Mouse (Mus musculus) kidney, adult 11 months (tissue): Measurements from ENCODE around the gene Pip4k2b.

Experiments
- DNase-seq: peaks from one replicate; pipeline ENCODE4 v3.0.0; 2022

Pip4k2b gene

DNA sequence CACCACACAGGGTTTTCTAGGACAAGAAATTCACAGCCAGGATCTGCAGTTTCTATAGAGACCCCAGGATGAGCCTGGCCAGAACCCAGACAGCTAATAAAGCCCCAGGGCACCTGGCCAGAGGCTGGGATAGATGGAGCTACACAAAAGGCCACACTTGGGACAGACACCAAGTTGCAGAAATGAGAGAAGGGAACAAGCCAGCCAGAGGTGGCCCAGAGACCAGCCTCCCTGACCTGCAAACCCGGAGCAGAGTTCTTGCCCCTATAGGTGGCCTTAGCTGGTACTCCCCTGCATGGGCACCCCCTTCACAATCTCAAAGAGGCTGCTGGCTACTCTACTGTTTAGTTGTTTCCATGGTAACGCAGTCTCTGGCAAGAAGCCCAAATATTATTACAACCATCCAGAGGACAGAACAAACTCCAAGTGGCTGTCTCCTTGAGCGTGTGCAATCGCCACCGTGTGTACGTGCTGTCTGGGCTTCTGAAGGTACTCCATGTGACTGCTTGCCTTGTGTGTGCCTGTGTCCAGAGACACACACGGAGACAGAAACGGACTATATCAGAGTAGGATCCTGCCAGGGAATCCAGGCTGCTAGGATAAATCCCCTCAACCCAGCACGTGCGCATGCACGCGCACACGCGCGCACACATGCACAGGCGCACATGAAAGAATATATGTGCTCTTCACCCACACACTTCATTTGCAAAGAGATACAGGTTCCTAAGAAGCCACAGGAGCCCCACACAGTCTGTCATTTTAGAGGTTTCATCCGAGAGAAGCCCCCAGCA is 49.4 kb downstream of the Pip4k2b start:
- no peak for DNase-seq

DNA sequence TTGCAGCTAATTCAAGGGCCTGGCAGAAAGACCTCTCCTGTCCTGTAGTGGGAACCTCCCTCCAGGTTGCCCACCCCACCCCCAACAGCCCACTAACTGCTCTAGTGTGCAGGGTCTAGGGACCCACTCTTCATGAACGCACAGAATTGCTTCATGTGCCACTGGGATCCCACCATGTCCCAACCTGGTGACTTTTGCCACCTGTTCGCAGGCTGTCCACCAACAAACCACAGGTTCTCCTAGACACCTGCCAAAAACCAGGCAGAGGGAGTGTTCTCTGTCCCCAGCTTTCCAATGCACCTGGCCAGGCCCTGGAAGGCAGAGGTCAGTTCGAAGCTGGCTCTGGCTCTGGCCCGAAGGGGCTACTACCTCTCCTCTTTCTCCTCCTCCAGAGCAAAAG is 50.1 kb downstream of the Pip4k2b start:
- no peak for DNase-seq

DNA sequence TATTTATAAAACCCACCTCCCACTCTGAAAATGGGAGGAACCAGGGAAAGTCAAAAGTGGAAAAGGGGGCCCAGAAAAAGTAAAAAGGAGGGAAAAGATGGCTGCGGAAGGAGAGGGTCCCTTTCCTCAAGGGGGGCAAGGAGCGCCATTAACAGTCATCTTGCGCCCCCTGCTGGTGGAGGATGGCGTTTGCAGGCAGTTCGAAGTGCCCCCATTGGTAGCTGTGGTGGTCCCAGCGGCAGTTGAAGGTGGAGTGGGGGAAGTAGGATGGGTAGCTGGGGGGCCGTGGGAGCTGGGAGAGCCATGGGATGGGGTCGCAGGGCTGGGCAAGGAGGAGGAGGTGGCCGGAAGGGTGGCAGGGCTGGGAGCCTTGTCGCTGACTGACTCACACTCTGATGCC is 54.6 kb downstream of the Pip4k2b start:
- no peak for DNase-seq

DNA sequence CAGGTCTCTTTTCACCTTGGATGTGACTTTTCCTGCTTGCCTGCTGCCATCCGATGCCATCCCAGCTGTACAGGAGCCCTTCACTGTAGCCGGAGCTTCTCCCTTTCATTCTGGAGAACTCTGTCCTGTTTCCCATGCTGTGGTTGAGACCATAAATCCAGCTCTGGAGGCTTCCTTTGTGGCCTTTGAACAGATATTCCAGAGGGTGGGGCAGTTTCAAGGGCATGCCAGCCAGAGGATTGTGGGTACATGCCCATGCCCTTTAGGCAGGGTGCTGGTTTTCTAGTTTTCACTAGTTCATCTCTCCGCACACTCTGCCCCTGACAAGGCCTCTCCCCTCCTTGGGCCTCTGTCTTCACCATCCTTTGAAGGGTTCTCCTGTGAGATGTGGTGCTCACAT is 57.4 kb downstream of the Pip4k2b start:
- DNase-seq = peak; percentile 65

DNA sequence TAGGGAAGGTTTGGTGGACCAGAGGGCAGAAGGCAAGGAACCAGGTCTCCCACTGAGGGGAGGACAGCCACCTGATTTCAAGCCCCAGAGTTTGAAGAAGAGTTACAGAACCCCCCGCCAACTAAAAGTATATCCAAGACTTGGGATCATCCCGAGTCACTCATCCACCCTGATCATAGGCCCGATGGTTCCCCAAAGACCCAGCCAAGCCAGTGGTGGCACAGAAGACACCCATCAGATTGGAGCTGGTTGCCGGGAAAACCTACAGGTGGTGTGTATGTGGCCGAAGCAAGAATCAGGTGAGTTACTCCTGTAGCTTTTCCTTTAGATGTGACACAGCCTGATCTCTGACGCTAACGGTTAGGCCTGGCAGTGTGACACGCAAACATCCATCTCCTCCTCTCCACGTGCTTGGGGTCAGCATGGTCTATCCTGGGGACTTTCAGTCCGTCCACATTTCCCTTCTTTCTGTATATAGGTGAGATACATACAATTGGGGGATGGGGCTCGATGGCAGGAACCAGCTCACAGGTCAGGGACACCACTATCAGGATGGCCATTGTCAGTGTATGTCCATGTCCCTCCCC is 58.1 kb downstream of the Pip4k2b start:
- no peak for DNase-seq

DNA sequence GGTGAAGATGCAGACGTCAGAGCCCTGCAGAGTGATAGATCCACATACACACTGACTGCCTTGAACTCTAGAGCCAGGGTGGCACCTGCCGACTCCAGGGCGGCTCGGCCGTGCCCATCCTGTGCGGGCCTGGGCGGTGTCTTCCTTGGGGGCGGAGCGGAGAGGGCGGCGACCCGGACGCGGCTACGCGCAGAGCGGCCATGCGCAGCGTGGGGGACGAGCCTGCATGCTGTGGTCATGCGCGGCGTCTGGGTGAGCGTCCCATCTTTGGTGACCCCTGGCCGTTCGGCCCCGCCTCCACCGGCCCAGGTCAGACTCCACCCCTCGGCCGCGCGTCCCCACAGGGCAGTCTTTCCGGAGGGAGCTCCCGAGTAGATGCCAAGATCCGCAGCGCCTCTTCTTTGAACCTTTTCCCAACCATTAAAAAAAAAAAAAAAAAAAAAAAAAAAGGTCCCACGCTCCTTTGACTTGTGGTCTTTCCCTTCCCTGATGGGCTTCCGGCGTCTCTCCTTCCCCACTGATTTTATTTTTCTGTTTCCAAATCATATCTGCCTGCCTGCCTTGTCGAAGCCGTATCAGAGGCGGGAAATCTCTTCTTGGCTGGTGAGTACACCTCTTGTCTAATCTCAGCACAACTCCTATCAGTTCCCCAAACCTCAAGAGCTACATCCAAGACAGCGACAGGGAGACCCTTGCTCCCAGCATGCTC is 58.7 kb downstream of the Pip4k2b start, which contains the start of gene Cisd3:
Gene Cisd3 (plus strand): TSS at position 214 of the 709 bp plus-strand sequence.
- peak; percentile 98 for DNase-seq

DNA sequence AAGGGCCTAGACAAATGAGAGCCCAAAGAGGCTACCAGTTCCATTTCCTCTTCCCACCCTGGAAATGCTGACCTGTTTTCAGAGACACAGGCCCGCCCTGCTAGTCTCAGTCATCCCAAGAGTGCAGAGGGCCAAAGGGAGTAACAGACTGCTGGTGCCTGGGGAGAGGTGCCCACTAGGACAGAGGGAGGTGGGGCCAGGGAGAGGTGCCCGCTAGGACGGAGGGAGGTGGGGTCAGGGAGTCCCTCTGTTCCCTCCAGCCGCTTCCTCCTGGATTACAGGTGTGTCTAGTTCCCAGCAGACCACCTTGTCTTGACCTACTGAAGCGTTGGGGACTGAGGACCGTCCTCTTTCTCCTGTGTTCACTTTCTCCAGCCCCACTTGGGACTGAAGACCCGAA is 59.7 kb downstream of the Pip4k2b start:
- peak; percentile 39 for DNase-seq

DNA sequence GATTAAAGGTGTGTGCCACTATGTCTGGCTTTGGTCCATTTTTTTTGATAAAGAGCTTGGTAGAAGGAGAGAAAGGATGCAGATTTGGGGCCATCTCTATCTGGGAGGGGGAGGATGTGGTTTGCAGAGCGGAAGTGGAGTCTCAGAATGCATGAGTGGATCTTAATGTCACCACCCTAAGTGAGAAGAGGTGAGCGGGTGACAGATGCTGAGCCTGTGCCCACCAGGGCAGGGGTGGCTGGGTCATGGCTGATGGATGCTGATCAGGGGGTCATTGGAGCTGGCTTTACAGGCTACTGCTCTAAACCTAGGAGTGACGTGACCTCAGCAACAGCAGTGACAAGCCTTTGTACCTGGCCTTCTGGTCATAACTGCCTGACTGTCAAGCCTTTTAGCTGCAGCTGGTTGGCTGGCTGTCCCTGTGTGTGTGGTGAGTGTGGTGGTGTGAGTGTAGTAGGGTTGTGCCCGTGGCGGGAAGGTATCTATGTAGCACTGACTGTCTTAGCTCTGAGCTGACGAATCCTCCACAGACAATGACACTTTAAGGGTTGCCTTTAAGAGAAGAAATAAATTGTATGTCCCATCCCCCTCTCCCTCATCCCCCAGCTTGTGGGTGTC is 60.3 kb downstream of the Pip4k2b start:
- no peak for DNase-seq

DNA sequence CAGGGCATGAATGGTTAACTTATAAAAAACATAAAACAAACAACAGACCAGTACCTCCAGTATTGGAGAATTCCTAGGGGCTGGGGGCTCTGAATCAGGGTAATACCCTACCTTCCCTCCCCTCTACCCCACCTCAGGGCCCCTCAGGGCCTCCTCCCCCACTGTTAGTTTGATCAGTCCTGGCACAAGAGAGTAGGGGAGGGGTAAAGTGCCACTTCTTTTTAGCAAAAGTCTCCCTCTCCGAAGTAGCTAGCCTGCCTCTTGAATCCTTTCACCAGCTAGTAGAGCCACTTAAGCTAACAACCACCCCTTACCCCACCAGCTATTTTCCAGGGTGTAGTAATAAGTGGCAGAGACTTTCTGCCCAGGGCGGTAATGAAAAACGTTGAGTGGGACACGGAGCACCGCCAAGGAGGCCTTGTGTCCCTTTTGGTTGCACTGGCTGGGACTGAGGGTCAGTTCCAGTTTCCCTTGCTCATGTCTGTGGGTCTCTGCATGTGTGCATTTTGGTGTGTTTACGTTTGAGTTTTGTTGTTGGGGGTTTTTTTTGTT is 61.9 kb downstream of the Pip4k2b start:
- DNase-seq = no peak

DNA sequence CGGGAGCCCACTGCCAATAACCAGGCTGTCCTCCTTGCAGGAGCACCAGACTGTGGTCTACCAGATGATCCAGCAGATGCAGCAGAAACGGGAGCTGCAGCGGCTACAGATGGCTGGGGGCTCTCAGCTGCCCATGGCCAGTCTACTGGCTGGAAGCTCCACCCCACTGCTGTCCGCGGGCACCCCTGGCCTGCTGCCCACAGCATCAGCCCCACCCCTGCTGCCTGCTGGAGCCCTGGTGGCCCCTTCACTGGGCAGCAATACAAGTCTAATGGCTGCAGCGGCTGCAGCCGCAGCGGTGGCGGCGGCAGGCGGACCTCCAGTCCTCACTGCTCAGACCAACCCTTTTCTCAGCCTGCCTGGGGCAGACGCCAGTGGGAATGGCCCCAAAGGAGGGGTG is 64.1 kb downstream of the Pip4k2b start:
- no peak for DNase-seq

DNA sequence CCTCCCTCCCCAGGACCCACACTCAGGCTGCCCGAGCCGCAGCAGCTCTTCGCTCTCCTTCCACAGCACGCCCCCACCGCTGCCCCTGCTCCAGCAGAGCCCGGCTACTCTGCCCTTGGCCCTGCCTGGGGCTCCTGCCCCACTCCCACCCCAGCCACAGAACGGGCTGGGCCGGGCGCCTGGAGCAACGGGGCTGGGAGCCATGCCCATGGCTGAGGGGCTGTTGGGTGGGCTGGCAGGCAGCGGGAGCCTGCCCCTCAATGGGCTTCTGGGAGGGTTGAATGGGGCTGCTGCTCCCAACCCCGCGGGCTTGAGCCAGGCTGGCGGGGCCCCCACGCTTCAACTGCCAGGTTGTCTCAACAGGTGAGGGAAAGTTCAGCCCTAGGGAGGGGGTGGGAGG is 66.2 kb downstream of the Pip4k2b start:
- DNase-seq = no peak

DNA sequence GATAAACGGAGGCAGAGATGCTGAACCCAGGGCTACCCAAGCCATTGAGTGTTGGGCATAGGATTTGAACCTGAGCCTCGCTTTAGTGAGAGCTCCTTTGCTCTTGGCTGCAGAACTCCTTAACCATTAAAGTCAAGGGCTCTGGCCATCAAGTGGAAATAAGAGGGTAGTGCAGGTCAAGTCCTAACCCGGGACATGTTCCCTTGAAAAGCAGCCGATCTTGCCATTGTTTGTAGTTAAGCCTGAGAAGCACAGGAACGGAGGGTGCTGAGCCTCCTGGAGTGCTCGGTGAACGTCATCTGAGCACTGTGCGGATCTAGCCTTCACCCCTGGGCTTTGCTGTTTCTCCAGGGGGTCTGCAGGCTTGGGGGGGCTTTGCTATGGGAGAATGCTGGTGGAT is 66.7 kb downstream of the Pip4k2b start:
- no peak for DNase-seq

DNA sequence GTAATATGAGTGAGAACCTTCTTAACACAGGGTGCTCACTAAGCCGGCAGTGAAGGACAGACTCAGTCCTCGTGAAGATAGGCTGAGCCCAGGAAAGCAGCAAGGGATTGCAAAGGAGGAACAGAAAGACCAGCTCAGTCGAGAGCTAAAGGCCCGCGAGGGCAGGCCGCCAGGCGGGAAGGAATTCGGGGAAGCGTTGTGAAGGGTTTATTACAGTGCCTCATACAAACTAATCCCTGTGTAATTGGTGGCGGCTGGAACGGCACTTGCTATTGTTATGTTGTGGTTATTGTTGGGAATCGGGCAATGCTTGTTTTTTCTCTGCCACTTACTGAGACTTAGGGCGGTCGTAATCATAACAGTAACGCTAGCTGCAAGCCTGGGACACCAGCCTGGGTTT is 67.1 kb downstream of the Pip4k2b start:
- no peak for DNase-seq

DNA sequence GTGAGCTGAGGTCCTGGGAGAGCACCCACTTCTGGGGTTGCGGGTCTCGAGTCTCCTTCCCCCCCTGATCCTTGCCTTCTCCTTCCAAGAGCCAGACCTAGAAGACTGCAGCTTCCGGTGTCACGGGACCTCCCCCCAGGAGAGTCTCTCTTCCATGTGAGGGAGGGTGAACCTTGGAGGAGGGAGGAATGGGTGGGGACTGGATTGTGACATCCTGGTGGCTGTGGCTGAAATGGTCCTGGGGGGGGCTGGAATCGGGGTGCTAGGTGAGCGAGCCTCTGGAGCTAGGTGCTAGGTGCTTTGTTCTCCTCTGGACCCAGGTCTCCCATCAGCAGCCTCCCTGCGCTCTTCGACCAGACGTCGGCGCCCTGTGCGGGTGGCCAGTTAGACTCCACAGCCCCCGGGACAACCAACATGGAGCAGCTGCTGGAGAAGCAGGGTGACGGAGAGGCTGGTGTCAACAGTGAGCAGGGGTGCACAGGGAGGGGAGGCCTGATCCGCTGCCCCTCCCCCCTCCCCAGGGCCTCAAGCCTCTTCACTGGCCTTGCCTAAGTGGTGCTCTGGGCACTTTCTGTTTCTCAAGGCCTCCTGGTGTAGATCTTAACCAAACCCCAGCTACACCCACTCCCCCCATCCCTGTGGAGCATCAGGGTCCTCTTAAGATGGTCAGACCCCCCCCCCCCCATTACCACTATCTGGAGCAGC is 68.3 kb downstream of the Pip4k2b start:
- no peak for DNase-seq

DNA sequence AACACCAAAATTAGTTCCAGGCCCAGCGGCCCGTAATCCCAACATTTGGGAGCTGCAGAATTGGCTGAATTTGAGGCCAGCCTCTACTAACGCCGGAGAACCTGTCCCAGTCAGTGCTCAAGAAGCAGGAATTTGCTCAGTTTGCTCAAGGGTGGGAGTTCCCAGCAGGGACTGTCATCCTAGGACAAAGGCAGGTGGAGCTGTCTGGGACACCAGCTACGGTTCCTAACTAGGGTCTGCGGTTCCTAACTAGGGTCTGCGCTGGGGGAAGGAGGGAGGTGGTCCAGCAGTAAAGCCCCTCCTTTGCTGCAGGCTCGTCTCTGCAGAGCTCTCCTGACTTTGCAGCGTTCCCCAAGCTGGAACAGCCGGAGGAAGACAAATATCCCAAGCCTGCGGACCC is 71.4 kb downstream of the Pip4k2b start:
- no peak for DNase-seq

DNA sequence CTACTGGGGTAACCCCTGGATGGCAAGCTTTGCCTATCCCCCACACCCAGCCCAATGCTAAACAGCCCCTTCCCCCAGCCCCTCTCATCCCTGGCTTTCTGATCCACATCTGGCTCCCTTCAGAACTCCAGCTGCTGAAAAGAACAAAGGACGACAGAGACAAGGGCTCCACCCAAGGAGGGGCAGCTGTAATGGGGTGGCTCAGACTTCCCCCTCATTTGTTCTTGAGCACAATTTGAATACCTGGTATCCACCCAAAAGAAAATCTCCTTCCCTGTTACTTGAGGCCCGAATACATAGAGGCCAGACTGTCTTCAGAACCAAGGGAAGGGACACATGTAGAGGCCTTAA is 73.4 kb downstream of the Pip4k2b start:
- no peak for DNase-seq

DNA sequence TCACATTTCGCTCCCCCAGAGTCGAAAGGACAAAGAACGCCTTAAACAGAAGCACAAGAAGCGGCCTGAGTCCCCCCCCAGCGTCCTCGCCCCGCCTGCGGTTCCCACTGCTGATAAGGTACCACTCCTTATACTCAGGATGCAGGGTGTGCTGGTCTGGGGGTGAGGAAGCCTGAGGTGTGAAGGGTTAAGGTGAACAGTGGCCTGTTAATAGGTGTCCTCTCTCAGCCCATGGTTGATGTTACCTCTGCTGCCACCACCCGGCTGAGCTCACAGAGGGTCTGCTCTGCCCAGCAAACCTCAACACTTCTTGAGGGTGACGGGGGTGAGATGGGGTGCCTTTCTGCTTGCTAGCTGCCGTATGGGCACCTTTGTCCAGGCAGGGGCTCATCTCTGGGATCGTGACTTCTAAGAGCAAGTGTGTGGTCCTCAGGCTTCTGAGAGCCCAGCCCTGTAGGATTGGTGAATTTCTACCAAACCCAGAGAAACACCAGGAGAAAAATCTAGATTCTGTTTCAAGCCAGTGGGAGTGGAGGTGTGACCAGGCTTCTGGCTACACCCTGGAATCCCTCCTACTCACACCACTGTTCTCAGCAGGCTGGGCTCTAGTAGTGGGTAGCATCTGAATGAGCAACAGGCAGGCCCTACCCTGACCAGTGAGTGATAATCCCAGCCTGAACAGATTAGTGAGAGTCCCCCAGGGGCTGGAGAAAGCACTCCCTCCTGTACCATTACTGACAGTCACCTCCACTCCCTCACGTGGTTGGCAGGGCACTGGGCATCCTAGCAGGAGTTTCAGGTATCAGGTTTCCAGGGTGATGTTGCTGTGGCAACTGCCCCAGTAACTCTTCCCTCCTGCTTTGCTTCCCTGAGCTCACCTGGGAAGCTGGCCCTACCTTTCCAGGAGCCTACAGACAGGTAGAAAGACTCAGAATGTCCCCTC is 74.0 kb downstream of the Pip4k2b start:
- DNase-seq = no peak

DNA sequence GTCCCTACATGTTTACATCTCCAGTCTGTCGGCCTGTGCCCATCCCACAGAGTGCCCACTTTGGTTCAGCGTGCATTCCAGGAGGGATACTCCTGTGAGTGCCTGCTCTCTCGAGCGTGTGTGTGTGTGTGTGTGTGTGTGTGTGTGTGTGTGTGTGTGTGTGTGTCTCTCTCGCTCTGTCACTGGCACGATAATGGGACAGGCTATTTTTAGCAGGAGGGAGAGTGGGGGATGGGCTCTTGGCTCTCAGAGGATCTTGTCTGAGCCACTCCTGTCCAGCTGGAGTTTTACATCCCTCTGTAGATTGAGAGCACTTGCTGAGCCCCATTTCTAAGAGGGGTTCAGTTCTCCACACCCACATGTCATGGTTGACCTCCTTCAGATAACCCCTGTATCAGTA is 74.7 kb downstream of the Pip4k2b start:
- DNase-seq = peak; percentile 47

DNA sequence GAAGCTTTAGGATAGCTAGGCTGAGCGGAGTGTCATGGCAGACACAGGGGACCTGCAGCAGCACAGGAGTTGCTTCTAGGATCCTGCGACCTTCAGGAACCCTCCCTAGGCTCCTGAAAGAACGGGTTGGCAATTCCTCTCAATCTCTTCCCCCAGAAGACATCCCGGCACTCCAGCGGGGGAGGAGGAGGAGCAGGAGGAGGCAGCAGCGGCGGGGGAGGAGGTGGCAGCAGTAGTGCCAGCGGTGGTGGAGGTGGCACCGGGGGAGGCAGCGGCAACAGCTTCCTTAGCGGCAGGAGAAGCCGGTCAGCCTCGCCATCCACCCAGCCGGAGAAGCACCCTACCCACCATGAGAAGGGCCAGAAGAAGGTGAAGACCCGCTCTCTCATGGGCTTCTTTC is 75.2 kb downstream of the Pip4k2b start:
- DNase-seq = no peak

DNA sequence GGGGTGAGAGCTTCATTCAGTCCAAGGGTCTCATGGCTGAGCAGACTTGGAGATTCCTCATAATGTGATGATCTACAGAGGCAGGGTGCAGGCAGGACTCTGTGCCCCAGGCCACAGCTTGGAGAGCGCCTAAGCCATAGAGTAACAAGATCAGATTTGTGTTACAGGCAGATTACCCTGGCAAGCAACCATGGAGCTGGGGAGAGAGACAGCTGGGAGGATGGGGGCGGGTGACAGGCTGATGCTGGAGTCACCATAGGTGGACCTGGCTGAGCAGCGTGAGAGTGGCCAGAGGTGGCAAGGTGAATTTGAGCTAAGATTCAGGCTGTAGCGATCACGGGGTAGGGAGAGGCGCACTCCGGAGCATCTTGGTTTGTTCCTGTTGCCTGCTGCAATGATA is 76.3 kb downstream of the Pip4k2b start:
- DNase-seq = no peak

DNA sequence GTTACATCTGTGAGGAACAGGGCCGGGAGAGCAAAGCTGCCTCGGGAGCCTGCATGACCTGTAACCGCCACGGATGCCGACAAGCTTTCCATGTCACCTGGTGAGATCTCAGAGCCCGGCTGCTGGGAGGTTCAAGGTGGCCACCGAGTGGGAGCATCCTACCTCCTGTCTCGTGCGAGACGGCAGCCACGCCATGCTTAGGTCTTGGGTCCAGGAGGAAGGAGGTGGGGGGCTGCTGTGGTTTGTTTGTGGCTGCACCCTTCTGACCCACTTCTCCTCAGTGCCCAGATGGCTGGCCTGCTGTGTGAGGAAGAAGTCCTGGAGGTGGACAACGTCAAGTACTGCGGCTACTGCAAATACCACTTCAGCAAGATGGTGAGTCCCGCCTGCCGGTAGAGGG is 77.7 kb downstream of the Pip4k2b start:
- DNase-seq = no peak

DNA sequence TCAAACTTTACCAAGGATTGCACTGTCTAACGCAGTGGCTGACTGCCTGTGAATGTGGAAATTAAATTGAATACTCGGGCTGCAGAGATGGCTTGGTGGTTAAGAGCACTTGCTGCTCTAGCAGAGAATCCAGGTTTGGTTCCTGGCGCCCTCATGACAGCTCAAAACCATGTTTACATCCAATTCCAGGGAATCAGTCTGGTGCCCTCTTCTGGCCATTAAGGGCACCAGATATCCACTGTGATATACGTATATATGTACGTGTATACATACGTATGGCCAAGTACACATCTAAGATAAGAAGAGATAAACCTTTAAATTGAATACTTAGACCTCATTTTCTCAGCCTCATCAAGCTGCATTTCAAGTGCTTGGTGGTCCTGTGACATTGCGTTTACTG is 78.3 kb downstream of the Pip4k2b start:
- no peak for DNase-seq
